Mouse (Mus musculus) intestine, embryonic 16.5 days (tissue): ENCODE measurements around the gene Ksr1. TPM values are rescaled to one million over a fixed set of nuclear protein-coding genes. Genes with fewer than 3 reads are reported as not detected.
A peak's percentile ranks its signal among the peaks of the same experiment; 100 is the strongest.
"Not testable (repeated sequence)": the region's sequence is repeated elsewhere in the genome, so short reads cannot be mapped to it uniquely, and the experiment has no call there.

Source experiments
- ATAC-seq: fragments of 200-750 bp; cut with Nextera tagmentation; 2 replicates; pipeline ENCODE4 v1.8.0; 2017; ENCODE audit warnings: moderate TSS enrichment, moderate library complexity
- H3K27ac ChIP-seq: fragments of 300-500 bp; sonication (generic); 2 replicates; pipeline ENCODE4 v1.5.1; 2014; ENCODE audit warnings: mild to moderate bottlenecking, low read length
- H3K27me3 ChIP-seq: fragments of 300-500 bp; sonication (generic); replicated peaks from 2 replicates; pipeline ENCODE4 v1.6.1; 2014; ENCODE audit warnings: low read length, control low read depth, mixed read lengths; ENCODE audit not compliant: control insufficient read depth, insufficient read depth
- H3K36me3 ChIP-seq: fragments of 300-500 bp; sonication (generic); 2 replicates; pipeline ENCODE4 v1.6.1; 2014; ENCODE audit warnings: low read length, control low read depth; ENCODE audit not compliant: control insufficient read depth, insufficient read depth
- H3K4me1 ChIP-seq: fragments of 300-500 bp; sonication (generic); 2 replicates; pipeline ENCODE4 v1.6.1; 2014; ENCODE audit warnings: low read length, control low read depth, mixed read lengths; ENCODE audit not compliant: control insufficient read depth, insufficient read depth
- H3K4me2 ChIP-seq: fragments of 300-500 bp; sonication (generic); 2 replicates; pipeline ENCODE4 v1.6.1; 2014; ENCODE audit warnings: low read depth, low read length, control low read depth
- H3K4me3 ChIP-seq: fragments of 300-500 bp; sonication (generic); 2 replicates; pipeline ENCODE4 v1.5.1; 2014; ENCODE audit warnings: mild to moderate bottlenecking, low read length
- H3K9ac ChIP-seq: fragments of 300-500 bp; sonication (generic); 2 replicates; pipeline ENCODE4 v1.6.1; 2014; ENCODE audit warnings: low read depth, low read length
- H3K9me3 ChIP-seq: fragments of 300-500 bp; sonication (generic); 2 replicates; pipeline ENCODE4 v1.6.1; 2016; ENCODE audit warnings: low read length, control low read depth; ENCODE audit not compliant: control insufficient read depth
- WGBS: fragments of 180-500 bp; shearing (Covaris S2); extraction: QIAGEN DNeasy Blood & Tissue Kit; methylation state at CpG from one replicate; pipeline ENCODE4 v1.1.7; 2014; 5-methylcytosine and 5-hydroxymethylcytosine counted together
- polyA plus RNA-seq: library from polyadenylated mRNA; unstranded; fragments of >200 nt; fragmentation: Nextera tagmentation; extraction: Ambion mirVana; gene quantifications from 2 replicates; pipeline ENCODE4 v1.2.1, GENCODE M21; 2015

The Ksr1 gene
- polyA plus RNA-seq, 1 experiment from 2014 or later, result 4.1 TPM

DNA sequence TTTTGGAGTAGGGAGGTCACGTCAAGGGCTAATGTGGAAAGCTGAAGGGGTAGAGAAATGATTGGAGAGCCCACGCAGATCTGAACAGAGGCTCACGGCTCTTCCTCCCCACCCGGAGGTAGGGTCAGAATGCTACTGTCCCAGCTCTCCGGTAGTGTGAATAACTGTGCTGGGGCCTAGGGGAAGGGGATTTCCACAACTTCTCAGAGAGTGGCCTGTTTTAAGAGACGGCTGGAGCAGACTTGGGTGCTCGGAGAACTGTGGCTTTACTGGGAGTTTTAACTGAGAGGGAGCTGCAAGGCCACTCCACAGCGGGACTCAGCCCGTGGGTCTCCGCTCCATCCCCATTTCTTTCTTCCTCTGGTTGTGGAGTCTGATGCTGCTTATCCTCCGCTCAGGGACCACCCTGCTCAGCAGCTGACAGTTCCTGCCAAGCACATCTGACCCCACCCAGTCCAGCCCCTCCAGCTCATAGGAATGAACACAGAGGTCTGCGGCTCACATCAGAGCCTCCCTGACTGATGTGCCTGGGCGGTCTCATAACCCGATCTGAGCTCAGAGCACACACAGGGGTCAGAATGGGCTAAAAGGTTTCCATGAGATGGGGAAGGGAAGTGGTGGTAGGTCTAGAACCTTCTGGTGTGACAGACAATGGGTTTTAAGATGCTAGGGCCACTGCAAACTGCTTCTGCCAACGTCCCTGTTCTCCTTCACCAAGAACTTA is 131.4 kb downstream of the Ksr1 start:
- H3K36me3 ChIP-seq, result peaks cover 10% of the 10 kb centered on the region; the same call in 1 of the 2 replicates
- H3K9ac ChIP-seq, result 0 out of 2 replicates have a peak overlapping the region, but pooled peaks have one; percentile 27
- no peak for ATAC-seq
- 47% methylated on average over 15 of the region's 15 CpGs for WGBS
- no peak overlapping the region for H3K4me3 ChIP-seq
- no peak overlapping the region for H3K4me2 ChIP-seq
- peak overlapping the region; percentile 14 for H3K27ac ChIP-seq
- H3K4me1 ChIP-seq, result peaks cover 12% of the 10 kb centered on the region
- no peaks in the 10 kb centered on the region for H3K27me3 ChIP-seq
- no peaks in the 10 kb centered on the region for H3K9me3 ChIP-seq

DNA sequence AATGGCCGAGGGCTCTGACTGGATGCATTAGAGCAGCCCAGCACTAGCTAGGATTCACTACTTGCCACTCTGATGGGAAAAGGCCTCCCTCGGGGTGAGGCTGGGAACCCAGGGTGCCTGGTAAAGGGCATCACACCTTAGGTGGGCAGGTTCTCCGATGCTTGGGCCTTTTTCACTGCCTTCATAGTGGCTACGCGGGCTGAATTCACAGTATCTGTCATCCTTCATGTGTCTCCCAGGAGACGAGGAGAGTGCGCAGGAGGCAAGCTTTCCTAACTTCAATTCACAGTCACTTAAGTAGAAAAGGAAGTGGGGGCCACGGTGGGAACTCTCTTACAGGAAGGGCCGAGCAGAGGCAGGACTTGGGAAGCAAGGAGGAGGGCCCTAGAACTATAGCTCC is 132.4 kb downstream of the Ksr1 start:
- Histone ChIP-seq H3K4me2 (no peak overlapping the region), H3K27me3 (no peaks in the 10 kb centered on the region), H3K27ac (peak overlapping the region; percentile 14; the same call in 1 of the 2 replicates), H3K4me1 (peaks cover 12% of the 10 kb centered on the region), H3K4me3 (no peak overlapping the region), H3K9me3 (no peaks in the 10 kb centered on the region), H3K36me3 (peaks cover 10% of the 10 kb centered on the region; the same call in 1 of the 2 replicates), H3K9ac (no peak overlapping the region)
- WGBS, result 55% methylated on average over 9 of the region's 9 CpGs
- no peak for ATAC-seq

DNA sequence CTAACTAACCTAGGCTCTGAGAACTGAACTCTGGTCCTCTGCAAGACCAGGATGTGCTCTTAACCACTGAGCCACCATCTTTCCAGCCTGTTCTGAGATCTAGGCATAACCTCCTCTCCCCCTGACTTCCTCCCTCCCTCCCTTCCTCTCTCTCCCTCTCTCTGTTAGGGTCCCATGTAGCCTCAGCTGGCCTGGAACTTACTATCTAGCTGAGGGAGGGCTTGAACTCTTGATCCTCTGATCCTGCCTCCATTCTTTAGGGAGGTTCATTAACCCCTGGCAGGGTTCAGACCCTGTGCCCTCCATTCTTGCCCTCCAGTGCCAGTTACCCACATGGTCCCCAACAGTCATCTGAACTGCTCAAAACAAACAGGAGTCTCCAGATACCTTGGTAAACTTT is 133.2 kb downstream of the Ksr1 start:
- no peak for ATAC-seq
- no peaks in the 10 kb centered on the region for H3K9me3 ChIP-seq
- no peak overlapping the region for H3K4me3 ChIP-seq
- H3K27ac ChIP-seq, result no peak overlapping the region
- H3K9ac ChIP-seq, result no peak overlapping the region
- no peaks in the 10 kb centered on the region for H3K27me3 ChIP-seq
- H3K36me3 ChIP-seq, result peaks cover 5% of the 10 kb centered on the region; the same call in 1 of the 2 replicates
- peaks cover 15% of the 10 kb centered on the region for H3K4me1 ChIP-seq
- no peak overlapping the region for H3K4me2 ChIP-seq

DNA sequence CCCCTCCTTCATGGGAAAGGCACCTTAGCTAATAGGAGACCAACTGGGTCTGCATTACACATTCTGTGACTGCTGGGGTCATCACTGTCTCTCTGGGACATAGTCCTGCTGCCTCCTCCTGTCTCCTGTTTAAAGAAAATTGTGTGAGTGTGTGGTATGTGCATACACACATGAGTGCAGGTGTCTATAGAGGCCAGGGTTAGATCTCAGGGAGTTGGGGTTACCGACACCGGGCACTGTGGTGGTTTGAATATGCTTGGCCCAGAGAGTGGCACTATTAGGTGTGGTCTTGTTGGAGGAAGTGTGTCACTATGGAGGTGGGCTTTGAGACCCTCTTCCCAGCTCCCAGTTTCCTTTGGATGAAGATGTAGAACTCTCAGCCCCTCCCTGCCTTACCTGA is 133.7 kb downstream of the Ksr1 start:
- whole genome bisulfite sequencing, result 100% methylated on average over 2 of the region's 2 CpGs
- H3K9ac ChIP-seq, result no peak overlapping the region
- H3K36me3 ChIP-seq, result peaks cover 3% of the 10 kb centered on the region; the same call in 1 of the 2 replicates
- no peak overlapping the region for H3K27ac ChIP-seq
- peaks cover 18% of the 10 kb centered on the region for H3K4me1 ChIP-seq
- H3K9me3 ChIP-seq, result no peaks in the 10 kb centered on the region
- H3K27me3 ChIP-seq, result no peaks in the 10 kb centered on the region
- ATAC-seq, result no peak
- H3K4me2 ChIP-seq, result no peak overlapping the region
- no peak overlapping the region for H3K4me3 ChIP-seq

DNA sequence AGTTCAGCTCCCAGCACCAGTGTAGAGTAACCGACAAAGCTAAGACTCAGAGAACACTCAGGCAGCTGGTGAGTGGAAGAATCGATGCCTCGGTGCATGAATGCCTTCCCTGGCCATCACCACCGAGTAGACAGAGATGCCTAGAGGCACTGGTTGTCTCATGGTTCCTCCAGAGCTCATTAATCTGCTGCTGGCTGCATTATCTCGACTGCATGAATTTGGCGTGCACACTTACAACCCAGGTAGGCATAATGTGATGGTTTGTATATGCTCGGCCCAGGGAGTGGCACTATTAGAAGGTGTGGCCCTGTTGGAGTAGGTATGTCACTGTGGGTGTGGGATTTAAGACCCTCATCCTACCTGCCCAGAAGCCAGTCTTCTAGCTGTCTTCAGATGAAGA is 137.3 kb downstream of the Ksr1 start:
- no peak overlapping the region for H3K27ac ChIP-seq
- H3K4me1 ChIP-seq, result peaks cover 16% of the 10 kb centered on the region
- no peak overlapping the region for H3K9ac ChIP-seq
- no peak overlapping the region for H3K4me3 ChIP-seq
- peaks cover 3% of the 10 kb centered on the region; the same call in 1 of the 2 replicates for H3K36me3 ChIP-seq
- H3K4me2 ChIP-seq, result no peak overlapping the region
- no peaks in the 10 kb centered on the region for H3K9me3 ChIP-seq
- WGBS, result 77% methylated on average over 7 of the region's 7 CpGs
- H3K27me3 ChIP-seq, result no peaks in the 10 kb centered on the region
- ATAC-seq, result no peak

DNA sequence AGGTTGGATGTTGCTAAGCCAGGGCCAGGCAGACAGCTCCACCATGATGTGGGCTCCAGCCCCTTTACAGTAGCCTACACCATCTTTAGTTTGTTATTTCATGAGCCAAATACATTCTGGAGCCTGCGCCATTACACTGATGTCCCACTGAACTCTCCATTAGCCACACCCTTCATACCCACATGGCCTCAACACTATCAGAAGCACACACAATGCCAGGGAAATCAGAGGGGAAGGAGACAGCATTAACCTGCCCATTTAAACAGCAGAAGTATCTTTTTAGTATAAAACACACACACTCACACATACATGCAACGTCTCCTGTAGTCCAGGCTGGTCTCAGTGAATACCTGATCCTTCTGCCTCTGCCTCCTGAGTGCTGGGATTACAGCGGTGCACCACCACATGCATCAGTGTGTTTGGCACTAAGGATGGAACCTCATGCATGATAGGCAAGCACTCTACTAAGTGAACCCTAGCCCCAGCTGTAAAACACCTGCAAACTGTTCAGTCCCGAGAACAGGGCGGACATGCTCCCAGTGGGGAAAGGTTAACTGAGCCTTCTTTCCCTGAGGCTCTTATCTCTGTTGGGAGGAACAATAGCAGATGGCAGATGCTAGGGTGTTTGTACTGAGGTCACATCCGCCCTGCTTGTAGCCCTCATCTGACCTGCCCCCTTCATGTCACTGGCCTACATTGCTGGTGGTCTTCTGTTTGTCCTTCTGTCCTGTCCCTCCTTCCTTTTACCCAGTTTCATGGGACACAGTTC is 138.0 kb downstream of the Ksr1 start:
- Histone ChIP-seq H3K4me1 (peaks cover 21% of the 10 kb centered on the region), H3K36me3 (peaks cover 3% of the 10 kb centered on the region; the same call in 1 of the 2 replicates), H3K4me3 (no peak overlapping the region), H3K9ac (no peak overlapping the region; the same call in 1 of the 2 replicates), H3K27ac (peak overlapping the region; percentile 75), H3K4me2 (no peak overlapping the region), H3K27me3 (no peaks in the 10 kb centered on the region), H3K9me3 (no peaks in the 10 kb centered on the region)
- peak; percentile 52 for ATAC-seq
- 74% methylated on average over 6 of the region's 6 CpGs for WGBS

DNA sequence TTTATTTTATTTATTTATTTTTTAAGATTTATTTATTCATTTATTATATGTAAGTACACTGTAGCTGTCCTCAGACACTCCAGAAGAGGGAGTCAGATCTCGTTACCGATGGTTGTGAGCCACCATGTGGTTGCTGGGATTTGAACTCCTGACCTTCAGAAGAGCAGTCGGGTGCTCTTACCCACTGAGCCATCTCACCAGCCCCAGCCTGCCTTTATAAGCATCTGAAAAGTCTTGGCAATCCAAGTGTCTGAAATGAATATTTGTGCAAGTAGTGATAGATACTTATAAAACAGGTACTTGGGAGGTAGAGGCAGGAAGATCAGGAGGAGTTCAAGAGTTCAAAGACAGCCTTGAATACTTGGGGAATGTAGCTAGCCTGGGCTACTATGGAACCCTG is 138.9 kb downstream of the Ksr1 start:
- 67% methylated on average over 3 of the region's 3 CpGs for WGBS

DNA sequence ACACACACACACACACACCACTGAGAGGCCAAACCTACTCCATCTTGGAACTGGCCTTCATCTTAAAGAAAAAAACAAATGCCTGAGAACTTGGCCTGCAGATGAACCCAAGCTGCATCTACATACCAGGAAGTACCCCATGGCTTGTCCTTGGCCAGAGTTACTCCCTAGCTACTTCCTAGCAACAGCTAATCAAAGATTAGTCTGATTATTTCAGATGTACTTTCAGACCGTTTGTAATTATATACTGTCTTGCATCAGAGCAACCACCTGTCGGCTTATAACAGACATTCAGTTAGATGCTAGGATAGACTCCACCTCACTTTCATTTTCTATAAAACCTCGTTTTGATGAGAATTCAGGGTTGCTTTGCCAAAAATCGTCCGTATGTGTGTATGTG is 139.8 kb downstream of the Ksr1 start:
- Histone ChIP-seq H3K36me3 (no peaks in the 10 kb centered on the region), H3K27me3 (no peaks in the 10 kb centered on the region), H3K27ac (no peak overlapping the region), H3K4me2 (no peak overlapping the region), H3K4me1 (peaks cover 33% of the 10 kb centered on the region), H3K4me3 (no peak overlapping the region), H3K9me3 (no peaks in the 10 kb centered on the region), H3K9ac (no peak overlapping the region)
- WGBS, result 47% methylated on average over 5 of the region's 5 CpGs
- peak; percentile 44 for ATAC-seq

More for the DNA sequence above, 138.9 kb downstream of the Ksr1 start:
- H3K9me3 ChIP-seq, H3K36me3 ChIP-seq, H3K27me3 ChIP-seq, H3K4me2 ChIP-seq, H3K9ac ChIP-seq, ATAC-seq, H3K27ac ChIP-seq, H3K4me3 ChIP-seq: not testable (repeated sequence)
- H3K4me1 ChIP-seq, result peaks cover 28% of the 10 kb centered on the region

DNA sequence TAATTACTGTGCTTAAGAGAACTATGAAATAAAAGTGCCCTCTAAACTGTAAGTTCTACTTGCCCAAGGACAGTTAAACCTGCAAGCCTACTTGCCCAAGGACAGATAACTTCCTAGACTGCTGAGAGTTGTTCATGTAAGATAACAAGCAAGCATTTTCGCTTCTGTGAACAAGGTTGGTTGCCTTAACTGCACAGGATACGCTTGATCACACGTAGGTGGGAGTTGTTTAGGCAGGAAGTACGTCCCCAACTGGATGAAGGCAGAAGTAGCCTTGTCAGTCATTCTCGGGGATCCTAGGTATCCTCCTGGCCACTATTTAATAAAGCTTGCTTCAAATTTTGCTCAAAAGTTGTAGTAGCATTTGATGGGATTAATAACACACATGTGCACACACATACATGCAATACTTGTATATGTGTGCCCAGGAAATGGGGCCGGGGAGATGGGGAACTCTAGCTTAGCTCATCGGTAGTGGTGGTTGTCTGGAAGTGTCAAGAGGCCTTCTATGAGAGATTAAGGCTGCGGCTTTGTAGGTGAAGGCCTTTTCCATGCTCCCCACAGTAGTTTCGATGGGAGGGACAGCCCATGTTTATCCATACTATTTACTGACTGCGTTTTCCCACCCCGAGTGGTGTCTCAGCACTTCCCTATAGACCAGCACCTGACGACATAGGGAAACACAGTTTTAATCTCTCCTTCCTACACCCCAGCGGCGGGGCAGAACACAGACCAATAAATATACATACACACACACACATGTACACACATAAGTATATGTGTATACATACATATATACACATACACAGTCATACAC is 140.4 kb downstream of the Ksr1 start:
- no peak overlapping the region for H3K9ac ChIP-seq
- H3K4me2 ChIP-seq, result no peak overlapping the region
- no peak overlapping the region for H3K4me3 ChIP-seq
- WGBS, result 77% methylated on average over 14 of the region's 14 CpGs
- H3K36me3 ChIP-seq, result no peaks in the 10 kb centered on the region
- H3K27me3 ChIP-seq, result no peaks in the 10 kb centered on the region
- H3K27ac ChIP-seq, result 0 out of 2 replicates have a peak overlapping the region, but pooled peaks have one; percentile 23
- ATAC-seq, result no peak
- H3K9me3 ChIP-seq, result no peaks in the 10 kb centered on the region
- peaks cover 33% of the 10 kb centered on the region for H3K4me1 ChIP-seq
